Mouse (Mus musculus): ENCODE results near the gene Olfr297.

Olfr297 gene

DNA sequence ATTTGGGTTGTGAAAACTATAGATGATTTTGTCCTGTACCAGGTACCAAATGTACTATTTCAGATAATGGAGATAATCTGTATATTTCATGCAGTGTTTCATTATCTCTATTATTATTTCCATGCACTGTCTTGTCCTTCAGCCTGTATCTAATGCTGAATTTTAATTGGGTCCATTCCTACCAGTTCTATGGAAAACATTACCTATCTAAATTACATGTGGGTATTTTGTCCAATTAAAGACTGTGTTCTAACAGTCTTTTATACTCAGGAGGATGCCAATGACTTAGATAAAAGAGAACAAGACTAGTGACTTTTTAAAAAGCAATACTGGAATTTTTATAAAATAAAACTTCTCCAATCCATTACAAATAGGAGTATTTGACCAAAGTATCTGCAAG lies at the start of gene Olfr297:
Olfr297 (plus strand) TSS at position 301 of the 400 bp plus-strand sequence.
- DNase-seq (ENCODE audit: low read depth), result no peak

DNA sequence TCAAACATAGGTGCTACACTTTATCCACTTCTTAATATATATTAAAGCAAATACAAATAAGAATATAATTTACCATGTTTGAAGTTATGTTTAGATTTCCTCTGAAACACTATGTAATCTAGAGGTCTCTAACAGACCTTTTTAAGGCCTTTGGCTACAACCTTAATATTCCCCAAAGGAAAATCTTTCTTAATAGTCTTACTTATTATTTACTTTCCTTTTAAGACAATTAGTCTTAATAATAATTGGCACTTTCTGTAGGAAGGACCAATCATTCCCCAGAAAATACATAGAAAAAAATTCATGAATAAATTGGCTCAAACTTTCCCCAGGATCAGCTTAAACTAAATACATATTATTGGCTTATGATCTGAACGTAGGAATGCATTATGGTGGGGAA lies 27.4 kb upstream of the Olfr297 start, which contains the start of gene Olfr298:
Olfr298 (minus strand) TSS at position 101 of the 400 bp plus-strand sequence.
- DNase-seq (ENCODE audit: low read depth), result no peak
